Mouse (Mus musculus): ENCODE measurements around the gene Hist1h3b. TPM values are rescaled to one million over a fixed set of nuclear protein-coding genes. Genes with fewer than 3 reads are reported as not detected.

The Hist1h3b gene
- polyA plus RNA-seq, 1 experiment from 2014 or later = 2.6 TPM

GRCm38 (mm10) chr13:23751478-23751956 is 550 bp upstream of the Hist1h3b start:
- Histone ChIP-seq H3K4me2 (replicated peaks; ENCODE audit: low read depth, low read length) (peak overlapping the region; percentile 62), H3K27me3 (replicated peaks; ENCODE audit: insufficient read depth, low read length) (no peaks in the 10 kb centered on the region), H3K4me3 (ENCODE audit: low read depth, low read length) (peak overlapping the region; percentile 31; the same call in 1 of the 2 replicates), H3K27ac (ENCODE audit: low read length) (peak overlapping the region; percentile 73), H3K4me1 (ENCODE audit: insufficient read depth, low read depth, low read length) (no peaks in the 10 kb centered on the region; the same call in 1 of the 2 replicates), H3K36me3 (ENCODE audit: insufficient read depth, low read length) (no peaks in the 10 kb centered on the region), H3K9ac (replicated peaks; ENCODE audit: low read depth) (no peak overlapping the region), H3K9me3 (ENCODE audit: low read length) (no peaks in the 10 kb centered on the region)
- ATAC-seq (no peak), DNase-seq (ENCODE audit: low spot score) (no peak)
- TF ChIP-seq EP300 (IDR thresholded peaks at IDR 0.05) = no peak
- no peak for TF ChIP-seq CTCF (IDR thresholded peaks at IDR 0.05)
- under 1% methylated on average over 11 of the region's 11 CpGs for WGBS

GRCm38 (mm10) chr13:23752742-23753172 is 690 bp downstream of the Hist1h3b start:
- DNase-seq (ENCODE audit: low spot score) = no peak
- WGBS = 2% methylated on average over 6 of the region's 6 CpGs

DNA sequence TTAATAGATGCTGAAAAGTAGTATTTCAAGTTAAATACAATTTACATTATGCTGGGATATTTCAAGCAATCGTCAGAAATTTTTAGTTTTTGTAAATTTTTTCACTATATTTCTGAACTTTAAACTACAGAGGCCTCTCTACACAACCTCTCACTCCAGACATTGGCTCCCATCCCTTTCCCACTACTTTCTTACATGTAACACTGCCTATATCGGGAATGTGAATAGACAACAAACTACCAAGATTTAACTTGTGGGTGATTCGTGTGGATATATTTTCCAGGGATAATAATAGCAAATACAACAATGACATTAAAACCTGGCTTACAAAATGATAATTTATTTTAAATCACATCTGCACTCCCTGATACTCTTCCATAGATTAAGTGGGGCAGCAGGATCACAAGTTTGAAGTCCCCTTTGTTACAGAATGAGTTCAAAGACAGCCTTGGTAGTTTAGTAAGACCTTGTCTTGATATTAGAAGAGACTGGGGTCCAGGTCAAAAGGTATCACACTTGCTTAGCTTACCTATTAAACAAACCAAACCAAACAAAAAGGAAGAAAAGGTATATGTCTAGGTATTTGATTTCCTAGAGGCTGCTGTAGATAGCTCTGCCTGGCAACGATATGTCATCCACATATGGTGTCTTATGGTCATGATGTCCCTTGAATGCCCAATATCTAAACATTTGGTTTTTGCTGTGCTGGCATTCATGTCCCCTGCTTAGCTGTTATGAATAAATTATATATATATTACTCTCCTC is 1.4 kb downstream of the Hist1h3b start:
- ATAC-seq = no peak
- no peaks in the 10 kb centered on the region for H3K27me3 ChIP-seq (replicated peaks; ENCODE audit: insufficient read depth, low read length)
- no peak overlapping the region for H3K27ac ChIP-seq (ENCODE audit: low read length)
- no peak overlapping the region for H3K4me2 ChIP-seq (replicated peaks; ENCODE audit: low read depth, low read length)
- TF ChIP-seq EP300 (IDR thresholded peaks at IDR 0.05) = no peak
- no peak for TF ChIP-seq CTCF (IDR thresholded peaks at IDR 0.05)
- WGBS = 38% methylated on average over 4 of the region's 4 CpGs
- no peaks in the 10 kb centered on the region; the same call in 1 of the 2 replicates for H3K4me1 ChIP-seq (ENCODE audit: insufficient read depth, low read depth, low read length)
- H3K4me3 ChIP-seq (ENCODE audit: low read depth, low read length) = no peak overlapping the region
- no peaks in the 10 kb centered on the region for H3K36me3 ChIP-seq (ENCODE audit: insufficient read depth, low read length)
- H3K9ac ChIP-seq (replicated peaks; ENCODE audit: low read depth) = no peak overlapping the region
- DNase-seq (ENCODE audit: low spot score) = no peak
- no peaks in the 10 kb centered on the region for H3K9me3 ChIP-seq (ENCODE audit: low read length)

More at GRCm38 (mm10) chr13:23752742-23753172, 690 bp downstream of the Hist1h3b start:
- Histone ChIP-seq H3K27ac (ENCODE audit: low read length) (no peak overlapping the region), H3K9me3 (ENCODE audit: low read length) (no peaks in the 10 kb centered on the region), H3K9ac (replicated peaks; ENCODE audit: low read depth) (no peak overlapping the region), H3K27me3 (replicated peaks; ENCODE audit: insufficient read depth, low read length) (no peaks in the 10 kb centered on the region), H3K36me3 (ENCODE audit: insufficient read depth, low read length) (no peaks in the 10 kb centered on the region), H3K4me1 (ENCODE audit: insufficient read depth, low read depth, low read length) (no peaks in the 10 kb centered on the region; the same call in 1 of the 2 replicates), H3K4me3 (ENCODE audit: low read depth, low read length) (no peak overlapping the region), H3K4me2 (replicated peaks; ENCODE audit: low read depth, low read length) (peak overlapping the region; percentile 19; the same call in 1 of the 2 replicates)
- TF ChIP-seq EP300 (IDR thresholded peaks at IDR 0.05) = no peak
- TF ChIP-seq CTCF (IDR thresholded peaks at IDR 0.05) = no peak
- ATAC-seq = no peak

GRCm38 (mm10) chr13:23755000-23755399 is 2.9 kb downstream of the Hist1h3b start:
- Histone ChIP-seq H3K4me3 (ENCODE audit: low read depth, low read length) (no peak overlapping the region), H3K27ac (ENCODE audit: low read length) (no peak overlapping the region), H3K27me3 (replicated peaks; ENCODE audit: insufficient read depth, low read length) (no peaks in the 10 kb centered on the region), H3K9me3 (ENCODE audit: low read length) (no peaks in the 10 kb centered on the region), H3K4me2 (replicated peaks; ENCODE audit: low read depth, low read length) (no peak overlapping the region), H3K36me3 (ENCODE audit: insufficient read depth, low read length) (no peaks in the 10 kb centered on the region), H3K4me1 (ENCODE audit: insufficient read depth, low read depth, low read length) (no peaks in the 10 kb centered on the region; the same call in 1 of the 2 replicates), H3K9ac (replicated peaks; ENCODE audit: low read depth) (no peak overlapping the region)
- DNase-seq (ENCODE audit: low spot score) (no peak), ATAC-seq (no peak)
- TF ChIP-seq CTCF (IDR thresholded peaks at IDR 0.05) (no peak), EP300 (IDR thresholded peaks at IDR 0.05) (no peak)

DNA sequence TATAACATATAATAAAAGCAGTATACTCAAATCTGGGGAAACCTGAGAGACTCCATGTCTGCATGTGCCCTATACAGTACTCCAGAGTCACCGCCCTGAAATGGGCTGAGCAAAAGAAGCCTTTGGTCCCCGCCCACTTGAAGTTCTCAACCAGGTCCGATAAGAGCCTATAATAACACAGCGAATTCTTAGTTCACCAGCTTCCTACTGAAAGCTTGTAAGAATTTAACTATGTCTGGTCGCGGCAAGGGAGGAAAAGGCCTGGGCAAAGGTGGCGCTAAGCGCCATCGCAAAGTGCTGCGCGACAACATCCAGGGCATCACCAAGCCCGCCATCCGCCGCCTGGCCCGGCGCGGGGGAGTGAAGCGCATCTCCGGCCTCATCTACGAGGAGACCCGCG is 4.7 kb downstream of the Hist1h3b start, which contains the start of gene Hist1h4b:
TSS of gene Hist1h4b (plus strand) at position 224 of the 400 bp plus-strand sequence.
- Histone ChIP-seq H3K4me2 (replicated peaks; ENCODE audit: low read depth, low read length) (peak within 1 kb of the TSS; percentile 56), H3K4me3 (ENCODE audit: low read depth, low read length) (peak within 1 kb of the TSS; percentile 31), H3K27me3 (replicated peaks; ENCODE audit: insufficient read depth, low read length) (no peaks in the 10 kb centered on the region), H3K9ac (replicated peaks; ENCODE audit: low read depth) (peak within 1 kb of the TSS; percentile 12; the same call in 1 of the 2 replicates), H3K4me1 (ENCODE audit: insufficient read depth, low read depth, low read length) (peaks cover 4% of the 10 kb centered on the region; the same call in 1 of the 2 replicates), H3K27ac (ENCODE audit: low read length) (peak within 1 kb of the TSS; percentile 85), H3K9me3 (ENCODE audit: low read length) (no peaks in the 10 kb centered on the region), H3K36me3 (ENCODE audit: insufficient read depth, low read length) (no peaks in the 10 kb centered on the region)
- under 1% methylated on average over 13 of the region's 22 CpGs for WGBS
- no peak for TF ChIP-seq CTCF (IDR thresholded peaks at IDR 0.05)
- peak; percentile 80 for TF ChIP-seq EP300 (IDR thresholded peaks at IDR 0.05)
- ATAC-seq = peak; percentile 71
- DNase-seq (ENCODE audit: low spot score) = peak; percentile 97

- no peaks in the 10 kb centered on the region for H3K36me3 ChIP-seq (ENCODE audit: insufficient read depth, low read length)
- H3K4me2 ChIP-seq (replicated peaks; ENCODE audit: low read depth, low read length) = peak overlapping the region; percentile 56
- H3K9me3 ChIP-seq (ENCODE audit: low read length) = no peaks in the 10 kb centered on the region
- TF ChIP-seq EP300 (IDR thresholded peaks at IDR 0.05) = peak; percentile 62
- no peak for TF ChIP-seq CTCF (IDR thresholded peaks at IDR 0.05)
- WGBS = under 1% methylated on average over 15 of the region's 23 CpGs
- peak overlapping the region; percentile 12; the same call in 1 of the 2 replicates for H3K9ac ChIP-seq (replicated peaks; ENCODE audit: low read depth)
- DNase-seq (ENCODE audit: low spot score) (peak; percentile 76), ATAC-seq (peak; percentile 29)
- peak overlapping the region; percentile 31 for H3K4me3 ChIP-seq (ENCODE audit: low read depth, low read length)
- H3K4me1 ChIP-seq (ENCODE audit: insufficient read depth, low read depth, low read length) = peaks cover 4% of the 10 kb centered on the region; the same call in 1 of the 2 replicates
- H3K27me3 ChIP-seq (replicated peaks; ENCODE audit: insufficient read depth, low read length) = no peaks in the 10 kb centered on the region
- H3K27ac ChIP-seq (ENCODE audit: low read length) = peak overlapping the region; percentile 85
These were observed 5.2 kb downstream of the Hist1h3b start for GRCm38 (mm10) chr13:23757211-23757773.

Measured in lung, postnatal 0 days (tissue).